Mouse (Mus musculus): Measurements from ENCODE around the gene Gm10447. TPM values are rescaled to one million over a fixed set of nuclear protein-coding genes. Genes with fewer than 3 reads are reported as not detected.

The Gm10447 gene
- polyA plus RNA-seq, 1 experiment, result 0.02 TPM

GRCm38 (mm10) chr11:53478383-53479170 is 21.7 kb upstream of the Gm10447 start:
- Histone ChIP-seq H3K27me3 (ENCODE audit: control insufficient read depth, insufficient read depth, insufficient read length) (peaks cover 12% of the 10 kb centered on the region), H3ac (ENCODE audit: control insufficient read depth, insufficient read length) (no peak overlapping the region), H3K79me2 (ENCODE audit: control insufficient read depth, insufficient read depth) (no peaks in the 10 kb centered on the region), H3K4me2 (ENCODE audit: low read depth) (no peak overlapping the region), H3K4me3 (no peak overlapping the region), H3K36me3 (ENCODE audit: control insufficient read depth, insufficient read depth) (no peaks in the 10 kb centered on the region)
- TF ChIP-seq TCF12 (IDR thresholded peaks at IDR 0.05; ENCODE audit: insufficient read depth, poor library complexity, severe bottlenecking) (no peak), CEBPB (IDR thresholded peaks at IDR 0.05; ENCODE audit: insufficient read depth, poor library complexity, severe bottlenecking) (no peak), POLR2AphosphoS2 (IDR thresholded peaks at IDR 0.05; ENCODE audit: insufficient read length, low read depth) (no peak), MYOD1 (IDR thresholded peaks at IDR 0.05; ENCODE audit: control insufficient read depth in 1 of 3, insufficient read length in 2 of 3, low read depth in 2 of 3) (no peak), E2F4 (IDR thresholded peaks at IDR 0.05; ENCODE audit: insufficient read depth) (no peak), REST (IDR thresholded peaks at IDR 0.05; ENCODE audit: insufficient read depth, insufficient read length) (no peak), TCF3 (IDR thresholded peaks at IDR 0.05; ENCODE audit: insufficient read length, low read depth) (no peak), SRF (IDR thresholded peaks at IDR 0.05; ENCODE audit: control insufficient read depth, insufficient read length, low read depth) (no peak), POLR2A (IDR thresholded peaks at IDR 0.05; ENCODE audit: insufficient read length, low read depth) (no peak), MAX (IDR thresholded peaks at IDR 0.05; ENCODE audit: low read depth) (no peak), MYOG (IDR thresholded peaks at IDR 0.05; ENCODE audit: control insufficient read depth in 1 of 3, insufficient read depth in 1 of 3, insufficient read length in 2 of 3, low read depth in 2 of 3) (no peak), USF1 (IDR thresholded peaks at IDR 0.05; ENCODE audit: low read depth) (no peak)

- peaks cover 12% of the 10 kb centered on the region for H3K27me3 ChIP-seq (ENCODE audit: control insufficient read depth, insufficient read depth, insufficient read length)
- no peak for TF ChIP-seq E2F4 (IDR thresholded peaks at IDR 0.05; ENCODE audit: insufficient read depth)
- no peak for TF ChIP-seq POLR2AphosphoS2 (IDR thresholded peaks at IDR 0.05; ENCODE audit: insufficient read length, low read depth)
- TF ChIP-seq REST (IDR thresholded peaks at IDR 0.05; ENCODE audit: insufficient read depth, insufficient read length), result no peak
- no peak for TF ChIP-seq MYOG (IDR thresholded peaks at IDR 0.05; ENCODE audit: control insufficient read depth in 1 of 3, insufficient read depth in 1 of 3, insufficient read length in 2 of 3, low read depth in 2 of 3)
- TF ChIP-seq USF1 (IDR thresholded peaks at IDR 0.05; ENCODE audit: low read depth), result no peak
- TF ChIP-seq MYOD1 (IDR thresholded peaks at IDR 0.05; ENCODE audit: control insufficient read depth in 1 of 3, insufficient read length in 2 of 3, low read depth in 2 of 3), result no peak
- TF ChIP-seq CEBPB (IDR thresholded peaks at IDR 0.05; ENCODE audit: insufficient read depth, poor library complexity, severe bottlenecking), result no peak
- TF ChIP-seq POLR2A (IDR thresholded peaks at IDR 0.05; ENCODE audit: insufficient read length, low read depth), result no peak
- no peak for TF ChIP-seq SRF (IDR thresholded peaks at IDR 0.05; ENCODE audit: control insufficient read depth, insufficient read length, low read depth)
- TF ChIP-seq TCF12 (IDR thresholded peaks at IDR 0.05; ENCODE audit: insufficient read depth, poor library complexity, severe bottlenecking), result no peak
- TF ChIP-seq MAX (IDR thresholded peaks at IDR 0.05; ENCODE audit: low read depth), result no peak
- no peak for TF ChIP-seq TCF3 (IDR thresholded peaks at IDR 0.05; ENCODE audit: insufficient read length, low read depth)
- no peak overlapping the region for H3ac ChIP-seq (ENCODE audit: control insufficient read depth, insufficient read length)
- no peaks in the 10 kb centered on the region for H3K36me3 ChIP-seq (ENCODE audit: control insufficient read depth, insufficient read depth)
- no peak overlapping the region for H3K4me3 ChIP-seq
- H3K4me2 ChIP-seq (ENCODE audit: low read depth), result no peak overlapping the region
- H3K79me2 ChIP-seq (ENCODE audit: control insufficient read depth, insufficient read depth), result no peaks in the 10 kb centered on the region
Measured at GRCm38 (mm10) chr11:53477833-53478232, 20.9 kb upstream of the Gm10447 start.

DNA sequence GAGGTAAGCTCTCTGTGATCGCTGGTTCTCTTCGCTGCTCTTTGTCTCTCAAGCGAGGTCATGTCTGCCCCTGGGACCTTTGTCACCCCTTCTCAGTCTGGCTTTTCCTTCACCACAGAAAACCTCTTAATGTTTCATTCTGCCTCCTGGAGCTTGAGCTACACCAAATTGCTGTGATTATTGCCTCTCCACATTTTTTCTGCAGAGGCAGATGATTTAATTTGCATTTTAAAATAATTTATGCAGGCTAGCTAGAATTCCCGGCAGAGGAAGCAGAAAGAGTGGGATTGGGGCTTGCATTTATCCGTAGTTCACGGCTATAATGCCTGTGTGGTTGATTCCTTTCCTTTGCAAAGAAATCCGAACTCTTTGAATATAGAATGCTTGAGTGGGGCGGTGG is 18.7 kb upstream of the Gm10447 start:
- no peak overlapping the region for H3ac ChIP-seq (ENCODE audit: control insufficient read depth, insufficient read length)
- TF ChIP-seq POLR2A (IDR thresholded peaks at IDR 0.05; ENCODE audit: insufficient read length, low read depth) (no peak), USF1 (IDR thresholded peaks at IDR 0.05; ENCODE audit: low read depth) (no peak), TCF12 (IDR thresholded peaks at IDR 0.05; ENCODE audit: insufficient read depth, poor library complexity, severe bottlenecking) (no peak), MYOG (IDR thresholded peaks at IDR 0.05; ENCODE audit: control insufficient read depth in 1 of 3, insufficient read depth in 1 of 3, insufficient read length in 2 of 3, low read depth in 2 of 3) (no peak), POLR2AphosphoS2 (IDR thresholded peaks at IDR 0.05; ENCODE audit: insufficient read length, low read depth) (no peak), MYOD1 (IDR thresholded peaks at IDR 0.05; ENCODE audit: control insufficient read depth in 1 of 3, insufficient read length in 2 of 3, low read depth in 2 of 3) (no peak), MAX (IDR thresholded peaks at IDR 0.05; ENCODE audit: low read depth) (no peak), SRF (IDR thresholded peaks at IDR 0.05; ENCODE audit: control insufficient read depth, insufficient read length, low read depth) (no peak), E2F4 (IDR thresholded peaks at IDR 0.05; ENCODE audit: insufficient read depth) (no peak), REST (IDR thresholded peaks at IDR 0.05; ENCODE audit: insufficient read depth, insufficient read length) (no peak), TCF3 (IDR thresholded peaks at IDR 0.05; ENCODE audit: insufficient read length, low read depth) (no peak), CEBPB (IDR thresholded peaks at IDR 0.05; ENCODE audit: insufficient read depth, poor library complexity, severe bottlenecking) (no peak)
- H3K4me3 ChIP-seq, result no peak overlapping the region
- no peaks in the 10 kb centered on the region for H3K36me3 ChIP-seq (ENCODE audit: control insufficient read depth, insufficient read depth)
- H3K27me3 ChIP-seq (ENCODE audit: control insufficient read depth, insufficient read depth, insufficient read length), result peaks cover 12% of the 10 kb centered on the region
- no peaks in the 10 kb centered on the region for H3K79me2 ChIP-seq (ENCODE audit: control insufficient read depth, insufficient read depth)
- no peak overlapping the region for H3K4me2 ChIP-seq (ENCODE audit: low read depth)

GRCm38 (mm10) chr11:53472709-53473108 is 15.8 kb upstream of the Gm10447 start:
- H3K4me2 ChIP-seq (ENCODE audit: low read depth), result no peak overlapping the region

More at GRCm38 (mm10) chr11:53472709-53473108, 15.8 kb upstream of the Gm10447 start:
- Histone ChIP-seq H3ac (ENCODE audit: control insufficient read depth, insufficient read length) (no peak overlapping the region), H3K36me3 (ENCODE audit: control insufficient read depth, insufficient read depth) (no peaks in the 10 kb centered on the region), H3K27me3 (ENCODE audit: control insufficient read depth, insufficient read depth, insufficient read length) (peaks cover 12% of the 10 kb centered on the region), H3K4me3 (no peak overlapping the region), H3K79me2 (ENCODE audit: control insufficient read depth, insufficient read depth) (no peaks in the 10 kb centered on the region)
- TF ChIP-seq POLR2AphosphoS2 (IDR thresholded peaks at IDR 0.05; ENCODE audit: insufficient read length, low read depth) (no peak), MAX (IDR thresholded peaks at IDR 0.05; ENCODE audit: low read depth) (no peak), E2F4 (IDR thresholded peaks at IDR 0.05; ENCODE audit: insufficient read depth) (no peak), TCF3 (IDR thresholded peaks at IDR 0.05; ENCODE audit: insufficient read length, low read depth) (no peak), REST (IDR thresholded peaks at IDR 0.05; ENCODE audit: insufficient read depth, insufficient read length) (no peak), MYOD1 (IDR thresholded peaks at IDR 0.05; ENCODE audit: control insufficient read depth in 1 of 3, insufficient read length in 2 of 3, low read depth in 2 of 3) (no peak), CEBPB (IDR thresholded peaks at IDR 0.05; ENCODE audit: insufficient read depth, poor library complexity, severe bottlenecking) (no peak), TCF12 (IDR thresholded peaks at IDR 0.05; ENCODE audit: insufficient read depth, poor library complexity, severe bottlenecking) (no peak), USF1 (IDR thresholded peaks at IDR 0.05; ENCODE audit: low read depth) (no peak), SRF (IDR thresholded peaks at IDR 0.05; ENCODE audit: control insufficient read depth, insufficient read length, low read depth) (no peak), POLR2A (IDR thresholded peaks at IDR 0.05; ENCODE audit: insufficient read length, low read depth) (no peak), MYOG (IDR thresholded peaks at IDR 0.05; ENCODE audit: control insufficient read depth in 1 of 3, insufficient read depth in 1 of 3, insufficient read length in 2 of 3, low read depth in 2 of 3) (no peak)

Measured in myocyte (in vitro differentiated cells).